Mouse (Mus musculus) hindbrain, embryonic 10.5 days (tissue): ENCODE measurements around the gene Dnal1. TPM values are rescaled to one million over a fixed set of nuclear protein-coding genes. Genes with fewer than 3 reads are reported as not detected.
"Not testable (repeated sequence)": the region's sequence is repeated elsewhere in the genome, so short reads cannot be mapped to it uniquely, and the experiment has no call there.

Experiments
- DNase-seq: peaks from one replicate; pipeline ENCODE4 v3.0.0-alpha.2; 2017; ENCODE audit warnings: low spot score
- H3K27ac ChIP-seq: fragments of 300-500 bp; sonication (generic); 2 replicates; pipeline ENCODE4 v1.5.1; 2016; ENCODE audit warnings: mild to moderate bottlenecking, moderate library complexity
- H3K27me3 ChIP-seq: fragments of 300-500 bp; sonication (generic); 2 replicates; pipeline ENCODE4 v1.6.1; 2016; ENCODE audit warnings: mild to moderate bottlenecking; ENCODE audit not compliant: poor library complexity, insufficient read depth, severe bottlenecking
- H3K36me3 ChIP-seq: fragments of 300-500 bp; sonication (generic); 2 replicates; pipeline ENCODE4 v1.6.1; 2016; ENCODE audit warnings: mild to moderate bottlenecking, moderate library complexity
- H3K4me1 ChIP-seq: fragments of 300-500 bp; sonication (generic); replicated peaks from 2 replicates; pipeline ENCODE4 v1.6.1; 2016; ENCODE audit warnings: mild to moderate bottlenecking
- H3K4me3 ChIP-seq: fragments of 300-500 bp; sonication (generic); 2 replicates; pipeline ENCODE4 v1.5.1; 2016; ENCODE audit warnings: mild to moderate bottlenecking, moderate library complexity
- H3K9me3 ChIP-seq: fragments of 300-500 bp; sonication (generic); 2 replicates; pipeline ENCODE4 v1.6.1; 2016; ENCODE audit warnings: mild to moderate bottlenecking, moderate library complexity
- WGBS: fragments of 180-500 bp; shearing (Covaris S2); methylation state at CpG from one replicate; pipeline ENCODE4 v1.1.7; 2016; 5-methylcytosine and 5-hydroxymethylcytosine counted together
- polyA plus RNA-seq: library from polyadenylated mRNA; unstranded; fragments of >200 nt; fragmentation: Nextera tagmentation; extraction: Ambion mirVana; gene quantifications from 2 replicates; pipeline ENCODE4 v1.2.1, GENCODE M21; 2016

The Dnal1 gene
- polyA plus RNA-seq: 4.8 and 4.9 TPM in 2 replicates

- peaks cover 10% of the 10 kb centered on the region for H3K4me1 ChIP-seq
- peak; percentile 97 for DNase-seq
- WGBS: 3% methylated on average over 30 of the region's 35 CpGs
- H3K36me3 ChIP-seq: no peaks in the 10 kb centered on the region
- H3K4me3 ChIP-seq: peak within 1 kb of the TSS; percentile 91
- H3K9me3 ChIP-seq: no peaks in the 10 kb centered on the region
- peak within 1 kb of the TSS; percentile 91 for H3K27ac ChIP-seq
- no peaks in the 10 kb centered on the region for H3K27me3 ChIP-seq
These were observed at the start of gene Dnal1 for GRCm38 (mm10) chr12:84114153-84114994. TSS of gene Dnal1 (plus strand) at chr12:84114366.

GRCm38 (mm10) chr12:84064621-84065020 lies 49.5 kb upstream of the Dnal1 start:
- 75% methylated on average over 8 of the region's 8 CpGs for WGBS
- Histone ChIP-seq H3K4me3 (no peak overlapping the region), H3K36me3 (no peaks in the 10 kb centered on the region), H3K9me3 (0 out of 2 replicates have a peak, but pooled peaks cover 3% of the 10 kb centered on the region), H3K27ac (no peak overlapping the region), H3K4me1 (peaks cover 3% of the 10 kb centered on the region; the same call in 1 of the 2 replicates), H3K27me3 (peaks cover 35% of the 10 kb centered on the region)
- no peak for DNase-seq

- Histone ChIP-seq H3K4me3 (no peak overlapping the region), H3K9me3 (0 out of 2 replicates have a peak, but pooled peaks cover 3% of the 10 kb centered on the region), H3K4me1 (peaks cover 6% of the 10 kb centered on the region; the same call in 1 of the 2 replicates), H3K27ac (no peak overlapping the region), H3K27me3 (peaks cover 54% of the 10 kb centered on the region), H3K36me3 (no peaks in the 10 kb centered on the region)
- DNase-seq: no peak
- WGBS: 86% methylated on average over 4 of the region's 4 CpGs
These were observed 46.4 kb upstream of the Dnal1 start for GRCm38 (mm10) chr12:84067752-84068151.

GRCm38 (mm10) chr12:84068296-84068695 lies 45.9 kb upstream of the Dnal1 start:
- 63% methylated on average over 8 of the region's 8 CpGs for WGBS
- H3K27ac ChIP-seq: no peak overlapping the region
- H3K4me1 ChIP-seq: peaks cover 6% of the 10 kb centered on the region; the same call in 1 of the 2 replicates
- H3K27me3 ChIP-seq: peaks cover 54% of the 10 kb centered on the region
- H3K9me3 ChIP-seq: 0 out of 2 replicates have a peak, but pooled peaks cover under 1% of the 10 kb centered on the region
- H3K36me3 ChIP-seq: no peaks in the 10 kb centered on the region
- H3K4me3 ChIP-seq: no peak overlapping the region
- DNase-seq: no peak

DNA sequence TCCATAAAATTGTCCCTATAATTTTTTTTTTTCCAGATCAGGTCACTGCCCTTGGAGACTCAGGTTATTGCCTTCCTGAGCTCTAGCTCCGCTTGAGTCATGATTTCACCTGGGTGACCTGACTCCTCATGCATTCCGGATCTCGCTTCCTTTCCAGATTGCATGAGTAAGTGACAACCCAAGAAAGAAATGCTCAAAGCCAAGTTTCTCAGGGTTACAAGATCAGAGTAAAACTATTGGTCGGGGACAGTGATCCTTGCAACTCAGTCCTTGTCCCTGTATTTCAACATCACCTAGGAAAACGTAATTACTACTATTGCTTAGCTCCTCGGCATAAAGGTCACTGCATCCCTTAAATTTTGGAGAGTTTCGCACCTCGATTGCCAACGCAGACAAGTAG lies 45.2 kb upstream of the Dnal1 start, which contains the start of gene Acot5:
Acot5 (plus strand) TSS at position 340 of the 400 bp plus-strand sequence.
- H3K4me1 ChIP-seq: peaks cover 6% of the 10 kb centered on the region; the same call in 1 of the 2 replicates
- no peak within 1 kb of the TSS for H3K27ac ChIP-seq
- no peaks in the 10 kb centered on the region for H3K9me3 ChIP-seq
- peak within 1 kb of the TSS; percentile 50 for H3K4me3 ChIP-seq
- DNase-seq: no peak
- 62% methylated on average over 9 of the region's 9 CpGs for WGBS
- H3K27me3 ChIP-seq: peaks cover 54% of the 10 kb centered on the region
- H3K36me3 ChIP-seq: no peaks in the 10 kb centered on the region

- not testable (repeated sequence) for H3K9me3 ChIP-seq, H3K27ac ChIP-seq, H3K4me1 ChIP-seq, H3K36me3 ChIP-seq
- DNase-seq: peak; percentile 9
- peaks cover 53% of the 10 kb centered on the region for H3K27me3 ChIP-seq
- WGBS: 2% methylated on average over 52 of the region's 52 CpGs
- peak overlapping the region; percentile 50 for H3K4me3 ChIP-seq
These were observed 44.6 kb upstream of the Dnal1 start for GRCm38 (mm10) chr12:84069582-84069981.

DNA sequence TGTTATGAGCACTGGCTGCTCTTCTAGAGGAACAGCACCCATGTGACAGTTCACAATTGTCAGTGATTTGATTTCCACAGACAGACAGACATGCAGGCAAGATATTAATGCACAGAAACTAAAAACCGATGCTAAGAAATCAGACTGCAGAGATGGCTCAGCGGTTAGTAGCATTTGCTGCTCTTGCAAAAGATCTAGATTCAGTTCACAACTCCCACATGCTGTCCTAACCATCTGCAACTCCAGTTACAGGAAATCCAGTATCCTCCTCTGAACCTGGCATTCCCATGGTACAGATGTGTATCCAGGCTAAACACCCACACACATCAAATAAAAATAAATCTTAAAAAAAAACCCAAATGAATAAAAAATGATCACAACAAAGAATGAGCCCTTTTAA lies 42.5 kb upstream of the Dnal1 start:
- Histone ChIP-seq H3K9me3 (no peaks in the 10 kb centered on the region), H3K4me3 (no peak overlapping the region), H3K27me3 (peaks cover 48% of the 10 kb centered on the region), H3K4me1 (peaks cover 6% of the 10 kb centered on the region; the same call in 1 of the 2 replicates), H3K27ac (no peak overlapping the region), H3K36me3 (no peaks in the 10 kb centered on the region)
- no peak for DNase-seq
- WGBS: 93% methylated on average over 2 of the region's 2 CpGs

- DNase-seq: no peak
- Histone ChIP-seq H3K4me3 (no peak overlapping the region), H3K4me1 (no peaks in the 10 kb centered on the region), H3K27me3 (no peaks in the 10 kb centered on the region), H3K27ac (no peak overlapping the region), H3K9me3 (no peaks in the 10 kb centered on the region), H3K36me3 (no peaks in the 10 kb centered on the region)
- WGBS: 89% methylated on average over 4 of the region's 4 CpGs
These were observed 36.7 kb upstream of the Dnal1 start for GRCm38 (mm10) chr12:84077371-84077990.

- H3K9me3 ChIP-seq: peaks cover 10% of the 10 kb centered on the region; the same call in 1 of the 2 replicates
- 86% methylated on average over 2 of the region's 2 CpGs for WGBS
- DNase-seq: no peak
- H3K27me3 ChIP-seq: no peaks in the 10 kb centered on the region; the same call in 1 of the 2 replicates
- no peaks in the 10 kb centered on the region for H3K4me1 ChIP-seq
- no peak overlapping the region for H3K27ac ChIP-seq
- no peaks in the 10 kb centered on the region for H3K36me3 ChIP-seq
- no peak overlapping the region for H3K4me3 ChIP-seq
These were observed 30.3 kb upstream of the Dnal1 start for GRCm38 (mm10) chr12:84083842-84084241.

DNA sequence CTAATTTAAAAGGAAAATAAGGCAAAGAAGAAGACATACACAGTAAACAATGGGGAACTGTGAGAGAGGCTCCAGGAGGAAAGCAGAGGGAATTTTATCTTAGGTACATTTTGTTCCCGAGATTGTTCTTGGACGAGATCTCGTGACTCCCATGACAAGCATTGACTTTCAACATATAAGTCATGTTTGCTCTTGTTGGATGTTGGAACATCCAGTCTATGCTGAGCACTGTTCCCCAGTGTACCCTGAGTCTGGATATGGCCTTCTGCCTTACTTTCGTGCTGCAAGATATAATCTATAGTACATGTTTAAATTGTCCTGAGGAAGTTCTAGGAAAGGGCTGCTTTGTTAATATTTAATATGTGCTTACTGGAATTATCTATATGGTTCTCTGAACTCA lies 29.6 kb upstream of the Dnal1 start:
- WGBS: 89% methylated on average over 4 of the region's 4 CpGs

GRCm38 (mm10) chr12:84094666-84095065 lies 19.5 kb upstream of the Dnal1 start:
- H3K27me3 ChIP-seq, H3K36me3 ChIP-seq, H3K27ac ChIP-seq, H3K4me1 ChIP-seq, H3K4me3 ChIP-seq, DNase-seq: not testable (repeated sequence)
- 84% methylated on average over 5 of the region's 5 CpGs for WGBS
- H3K9me3 ChIP-seq: peaks cover 48% of the 10 kb centered on the region

More for the DNA sequence above, 29.6 kb upstream of the Dnal1 start:
- Histone ChIP-seq H3K9me3 (peaks cover 14% of the 10 kb centered on the region; the same call in 1 of the 2 replicates), H3K4me1 (no peaks in the 10 kb centered on the region), H3K27me3 (no peaks in the 10 kb centered on the region; the same call in 1 of the 2 replicates), H3K36me3 (no peaks in the 10 kb centered on the region), H3K4me3 (no peak overlapping the region), H3K27ac (no peak overlapping the region)
- DNase-seq: no peak

DNA sequence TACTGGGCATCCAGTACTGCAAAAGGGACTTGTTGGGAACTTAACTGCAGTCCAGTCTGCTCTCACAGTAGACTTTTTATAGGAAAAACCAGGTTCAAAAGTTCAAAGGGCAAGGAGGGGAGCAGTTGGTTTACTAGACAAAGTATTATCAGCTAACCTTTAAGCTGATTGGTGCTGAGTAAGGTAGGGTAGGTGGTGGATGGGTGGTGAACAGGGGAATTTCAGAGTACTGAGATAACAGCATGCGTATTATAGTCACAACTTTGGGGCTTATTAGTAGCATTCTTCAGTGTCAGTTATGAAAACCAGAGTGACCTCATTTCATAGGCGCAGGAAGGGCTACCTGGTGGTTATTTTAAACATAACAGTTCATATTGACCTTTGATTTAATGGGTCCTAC lies 14.6 kb upstream of the Dnal1 start:
- 100% methylated on average over 2 of the region's 2 CpGs for WGBS
- no peak for DNase-seq
- peaks cover 7% of the 10 kb centered on the region for H3K4me1 ChIP-seq

DNA sequence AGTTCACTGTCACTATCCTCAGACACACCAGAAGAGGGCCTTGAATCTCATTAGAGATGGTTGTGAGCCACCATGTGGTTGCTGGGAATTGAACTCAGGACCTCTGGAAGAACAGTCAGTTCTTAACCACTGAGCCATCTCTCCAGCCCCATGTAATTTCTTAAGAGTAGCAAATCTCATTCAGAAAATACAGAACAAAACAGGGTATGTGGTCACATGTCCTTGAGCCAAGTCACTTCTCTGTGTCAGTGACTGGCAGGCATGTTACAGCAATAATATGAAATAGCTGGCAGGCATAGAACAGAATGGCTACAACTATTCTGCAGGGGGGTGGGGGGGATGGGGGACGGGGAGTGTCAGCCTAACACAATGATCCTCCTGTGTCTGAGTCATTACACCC lies 14.1 kb upstream of the Dnal1 start:
- H3K4me3 ChIP-seq: peak overlapping the region; percentile 62

More for the DNA sequence above, 14.6 kb upstream of the Dnal1 start:
- H3K4me3 ChIP-seq: no peak overlapping the region
- no peaks in the 10 kb centered on the region for H3K36me3 ChIP-seq
- H3K27me3 ChIP-seq: peaks cover 11% of the 10 kb centered on the region; the same call in 1 of the 2 replicates
- H3K27ac ChIP-seq: no peak overlapping the region
- H3K9me3 ChIP-seq: peaks cover 10% of the 10 kb centered on the region

More for the DNA sequence above, 14.1 kb upstream of the Dnal1 start:
- Histone ChIP-seq H3K4me1 (peaks cover 7% of the 10 kb centered on the region), H3K36me3 (no peaks in the 10 kb centered on the region), H3K27ac (no peak overlapping the region), H3K27me3 (peaks cover 11% of the 10 kb centered on the region; the same call in 1 of the 2 replicates), H3K9me3 (peaks cover 10% of the 10 kb centered on the region)
- peak; percentile 6 for DNase-seq
- WGBS: 81% methylated on average over 1 of the region's 1 CpGs
